Mouse (Mus musculus): ENCODE results near the gene Ifnl2.

DNA sequence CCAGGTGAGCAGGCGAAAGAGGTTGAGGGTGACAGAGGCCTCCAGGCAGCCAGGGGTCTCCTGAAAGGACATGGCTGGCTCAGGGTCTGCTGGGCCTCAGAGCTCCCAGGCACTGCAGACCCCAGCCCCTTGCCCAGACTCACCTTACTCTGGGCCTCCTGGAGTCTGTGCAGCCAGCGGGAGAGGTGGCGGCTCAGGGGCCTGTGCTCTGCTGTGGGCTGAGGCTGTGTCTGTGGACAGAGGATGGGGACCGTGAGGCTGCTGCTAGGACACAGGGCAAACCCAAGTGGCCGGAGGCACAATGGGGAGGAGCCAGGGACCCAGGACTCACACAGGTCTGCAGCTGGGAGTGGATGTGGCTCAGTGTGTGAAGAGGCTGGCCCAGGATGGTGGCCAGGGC is 32.9 kb downstream of the Ifnl2 start:
- no peak for TF ChIP-seq POLR2A (IDR thresholded peaks at IDR 0.05; ENCODE audit: insufficient read depth, low read length)
- TF ChIP-seq CTCF (IDR thresholded peaks at IDR 0.05; ENCODE audit: low read depth, low read length), result no peak
- TF ChIP-seq EP300 (IDR thresholded peaks at IDR 0.05; ENCODE audit: insufficient read depth, low read depth, low read length), result no peak
